9 mouse cellular contexts compared by ENCODE assay signal in the genomic region with DNA sequence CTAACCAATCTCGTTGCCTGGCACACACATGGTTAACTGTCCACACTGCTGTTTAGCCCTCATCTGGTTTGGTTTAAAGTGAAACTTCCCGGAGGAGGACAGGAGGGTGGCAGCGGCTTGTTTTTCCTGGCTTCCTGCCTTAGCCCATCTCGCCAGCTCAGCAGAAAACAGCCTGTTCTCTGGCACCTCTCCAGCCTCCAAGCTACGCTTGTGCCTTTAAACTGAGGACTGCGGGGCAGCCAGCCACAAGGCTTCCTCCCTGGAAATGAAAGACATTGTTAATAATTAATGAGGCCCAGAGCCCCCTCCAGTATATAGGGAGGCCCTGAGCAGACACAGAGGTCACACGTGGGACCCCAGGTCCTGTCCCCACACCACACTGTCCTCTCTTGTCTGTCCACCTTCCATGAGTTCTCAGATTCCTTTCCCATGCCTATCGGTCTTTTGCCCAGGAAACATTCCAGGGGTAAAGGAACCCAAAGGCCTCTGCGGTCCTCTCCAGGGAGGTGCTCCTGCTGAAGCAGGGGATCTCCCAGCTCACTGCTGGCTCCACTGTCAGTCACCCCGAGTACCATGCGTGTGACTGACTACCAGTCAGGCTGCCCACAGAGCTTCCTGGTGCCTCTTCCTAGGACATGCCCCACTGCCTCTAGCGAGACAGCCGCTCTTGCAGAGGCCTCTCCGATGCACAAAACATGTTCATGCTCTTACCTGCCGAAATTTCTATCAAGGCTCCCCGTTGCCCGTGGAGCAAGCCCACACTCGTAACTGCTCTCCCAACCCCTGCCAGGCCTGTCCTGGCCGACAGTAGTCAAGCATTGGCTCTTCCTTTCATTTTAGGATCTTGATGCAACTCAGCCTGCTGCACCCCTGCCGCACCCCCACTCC.
A peak's percentile ranks its signal among the peaks of the same experiment; 100 is the strongest.
DNase-seq lines count a peak whose midpoint lies in the region; ATAC-seq and TF ChIP-seq lines count a peak whose summit lies in the region.
"Had no signal": no experiment of that assay in that cellular context is flagged by ENCODE, and none has a peak within 500 bp of the region (broad histone marks: within the 10 kb centered on the region; RNA-seq: fewer than 3 reads in every experiment).

No protein-coding gene starts in this region.

- WGBS in forebrain, embryonic 16.5 days: 43% methylated on average over 20 of the region's 20 CpGs
- WGBS in heart, postnatal 0 days: 31% methylated on average over 20 of the region's 20 CpGs
- 56% methylated on average over 20 of the region's 20 CpGs for WGBS in liver, embryonic 11.5 days
- WGBS in olfactory bulb, adult 2 months: 41% methylated on average over 20 of the region's 20 CpGs

- no peak overlapping the region for H3K4me3 ChIP-seq in forebrain, embryonic 16.5 days (replicated peaks; ENCODE audit: low read length)
- peak overlapping the region; percentile 14; the same call in 1 of the 2 replicates for H3K4me3 ChIP-seq in heart, postnatal 0 days (ENCODE audit: low read depth, low read length)
- no peak overlapping the region for H3K4me3 ChIP-seq in liver, embryonic 11.5 days (ENCODE audit: low read depth, low read length)
- no peak overlapping the region for H3K4me3 ChIP-seq in olfactory bulb, adult 2 months (ENCODE audit: insufficient read depth, low read depth, low read length)

- ATAC-seq in forebrain, embryonic 16.5 days: peak; percentile 90
- ATAC-seq in heart, postnatal 0 days (ENCODE audit: insufficient read depth, low read depth): peak; percentile 82
- ATAC-seq in liver, embryonic 11.5 days (replicated peaks; ENCODE audit: low FRiP score): peak; percentile 37; the same call in 1 of the 2 replicates

- no peaks in the 10 kb centered on the region for H3K27me3 ChIP-seq in forebrain, embryonic 16.5 days (replicated peaks; ENCODE audit: control insufficient read depth, insufficient read depth, low read length)
- no peaks in the 10 kb centered on the region for H3K27me3 ChIP-seq in heart, postnatal 0 days (ENCODE audit: control insufficient read depth, insufficient read depth, low read length)
- H3K27me3 ChIP-seq in liver, embryonic 11.5 days (replicated peaks; ENCODE audit: control insufficient read depth, insufficient read depth, low read length): no peaks in the 10 kb centered on the region

- peak; percentile 73 for DNase-seq in 416B (ENCODE audit: low read depth)
- peak; percentile 82 for DNase-seq in cerebellum, adult 11 months
- peak; percentile 93 for DNase-seq in heart, postnatal 0 days (ENCODE audit: low spot score)
- DNase-seq in kidney, postnatal 36 days: peak; percentile 98 to 99
- no peak for DNase-seq in liver, embryonic 11.5 days (ENCODE audit: low spot score)
- DNase-seq in urinary bladder, postnatal 36 days (ENCODE audit: low spot score in 2 of 2): peak; percentile 86 to 95

- no peak for TF ChIP-seq POLR2A in olfactory bulb, adult 2 months (IDR thresholded peaks at IDR 0.05; ENCODE audit: insufficient read depth, low read depth, low read length)

- H3K4me1 ChIP-seq in forebrain, embryonic 16.5 days (replicated peaks; ENCODE audit: control insufficient read depth, insufficient read depth, low read length): peaks cover 19% of the 10 kb centered on the region
- peaks cover 15% of the 10 kb centered on the region for H3K4me1 ChIP-seq in heart, postnatal 0 days (ENCODE audit: control insufficient read depth, insufficient read depth)
- H3K4me1 ChIP-seq in liver, embryonic 11.5 days (replicated peaks; ENCODE audit: control insufficient read depth, insufficient read depth, low read length): peaks cover 18% of the 10 kb centered on the region
- peaks cover 9% of the 10 kb centered on the region for H3K4me1 ChIP-seq in olfactory bulb, adult 2 months (ENCODE audit: control insufficient read depth, insufficient read depth, low read length)

- H3K27ac ChIP-seq in forebrain, embryonic 16.5 days (ENCODE audit: low read length): peak overlapping the region; percentile 60
- H3K27ac ChIP-seq in heart, postnatal 0 days (ENCODE audit: low read depth): peak overlapping the region; percentile 66
- peak overlapping the region; percentile 60 for H3K27ac ChIP-seq in liver, embryonic 11.5 days (ENCODE audit: low read depth, low read length)
- H3K27ac ChIP-seq in olfactory bulb, adult 2 months (ENCODE audit: insufficient read depth, low read depth, low read length): peak overlapping the region; percentile 34; the same call in 1 of the 2 replicates

- H3K4me2 ChIP-seq in forebrain, embryonic 16.5 days (ENCODE audit: low read length): peak overlapping the region; percentile 2; the same call in 1 of the 2 replicates
- peak overlapping the region; percentile 41 for H3K4me2 ChIP-seq in heart, postnatal 0 days (ENCODE audit: low read depth, low read length)
- no peak overlapping the region for H3K4me2 ChIP-seq in liver, embryonic 11.5 days

- no peak for TF ChIP-seq EP300 in heart, postnatal 0 days (IDR thresholded peaks at IDR 0.05; ENCODE audit: low read depth)

- H3K36me3 ChIP-seq in forebrain, embryonic 16.5 days (ENCODE audit: control insufficient read depth, insufficient read depth): no peaks in the 10 kb centered on the region
- H3K36me3 ChIP-seq in heart, postnatal 0 days (replicated peaks; ENCODE audit: control insufficient read depth, insufficient read depth, low read length): peaks cover 49% of the 10 kb centered on the region
- H3K36me3 ChIP-seq in liver, embryonic 11.5 days (ENCODE audit: control insufficient read depth, insufficient read depth, low read length): peaks cover 9% of the 10 kb centered on the region; the same call in 1 of the 2 replicates
- H3K36me3 ChIP-seq: G1E had no signal

- peak overlapping the region; percentile 23 for H3K9ac ChIP-seq in forebrain, embryonic 16.5 days (replicated peaks; ENCODE audit: low read depth, low read length)
- H3K9ac ChIP-seq in heart, postnatal 0 days (replicated peaks; ENCODE audit: low read depth, low read length): no peak overlapping the region
- no peak overlapping the region for H3K9ac ChIP-seq in liver, embryonic 11.5 days (ENCODE audit: low read depth, low read length)

- no peaks in the 10 kb centered on the region for H3K9me3 ChIP-seq in forebrain, embryonic 16.5 days (ENCODE audit: control insufficient read depth, low read length)
- no peaks in the 10 kb centered on the region for H3K9me3 ChIP-seq in heart, postnatal 0 days (replicated peaks; ENCODE audit: control insufficient read depth, low read length)
- no peaks in the 10 kb centered on the region for H3K9me3 ChIP-seq in liver, embryonic 11.5 days (ENCODE audit: control insufficient read depth, low read length)
- H3K9me3 ChIP-seq: G1E had no signal

- TF ChIP-seq CTCF in heart, postnatal 0 days (IDR thresholded peaks at IDR 0.05; ENCODE audit: low read depth): no peak
- no peak for TF ChIP-seq CTCF in olfactory bulb, adult 2 months (IDR thresholded peaks at IDR 0.05; ENCODE audit: insufficient read depth, low read depth, low read length)

Comparison
In these comparisons a context has a peak if more than half of its experiments do, and no peak if none do; other contexts are left out.
1. ATAC-seq: peak in every context shown above with its lines; median percentile 90 in forebrain, embryonic 16.5 days; 82 in heart, postnatal 0 days; 37 in liver, embryonic 11.5 days.